Mouse (Mus musculus): ENCODE measurements at regions not wholly inside any gene's neighbourhood (a gene's known extent, or its start where the extent isn't known, plus 50 kb on each side); places are given as distances from the start of the nearest gene placed in this dataset.

DNA sequence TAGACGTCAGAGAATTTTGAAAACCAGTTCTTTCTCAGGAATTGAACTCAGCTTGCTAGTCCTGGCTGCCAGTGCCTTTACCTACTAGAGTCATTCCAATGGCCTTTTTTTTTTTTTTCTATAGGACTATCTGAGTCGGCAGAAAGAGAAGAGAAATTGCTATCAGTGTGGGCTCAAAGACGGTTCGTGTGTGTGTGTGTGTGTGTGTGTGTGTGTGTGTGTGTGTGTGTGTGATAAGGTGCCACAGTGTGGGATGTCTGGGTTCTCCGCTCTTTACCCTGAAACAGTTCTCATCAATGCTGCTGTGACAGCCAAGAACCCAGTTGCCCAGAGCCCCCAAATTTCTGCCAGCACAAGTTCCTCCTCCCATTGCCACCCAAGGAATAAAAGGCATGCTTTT is 146.1 kb downstream of the Rybp start:
- DNase-seq: no peak

GRCm38 (mm10) chr6:100140581-100141114 is 146.6 kb downstream of the Rybp start:
- no peak for DNase-seq

- no peak for DNase-seq
These were observed 147.5 kb downstream of the Rybp start for GRCm38 (mm10) chr6:100139809-100140208.

DNA sequence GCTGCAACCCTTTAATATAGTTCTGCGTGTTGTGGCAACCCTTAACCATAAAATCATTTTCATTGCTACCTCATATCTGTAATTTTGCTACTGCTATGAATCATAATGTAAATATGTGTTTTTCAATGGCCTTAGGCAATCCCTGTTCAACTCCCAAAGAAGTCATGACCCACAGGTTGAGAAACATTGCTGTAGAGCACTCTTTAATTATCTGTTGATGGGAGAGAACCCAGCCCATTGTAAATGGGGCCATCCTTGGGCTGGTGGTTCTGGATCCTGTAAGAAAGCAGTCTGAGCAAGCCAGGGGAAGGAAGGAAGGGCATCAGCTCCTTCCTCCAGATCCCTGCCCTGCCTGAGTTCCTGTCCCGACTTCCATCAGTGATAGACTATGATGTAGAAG is 148.6 kb downstream of the Rybp start:
- no peak for DNase-seq

- DNase-seq: no peak
These were observed 152.1 kb downstream of the Rybp start for GRCm38 (mm10) chr6:100135177-100135576.

DNA sequence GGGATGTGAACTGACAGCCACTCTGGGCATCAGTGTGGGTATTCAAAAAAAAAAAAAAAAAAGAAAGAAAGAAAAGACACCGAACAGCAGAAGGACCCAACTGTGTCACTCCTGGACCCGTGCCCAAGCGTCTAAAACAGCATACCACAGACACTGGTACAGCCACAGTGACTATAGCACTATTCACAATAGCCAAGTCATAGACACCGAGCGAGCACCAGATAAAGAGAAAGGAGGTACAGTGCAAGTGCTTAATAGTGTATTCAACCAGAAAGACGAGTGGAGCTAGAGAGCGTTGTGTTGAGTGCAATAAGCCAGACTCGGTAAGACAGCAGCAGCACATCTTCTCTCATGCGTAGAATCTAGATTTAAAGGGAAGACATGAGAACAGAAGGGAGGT is 153.3 kb downstream of the Rybp start:
- no peak for DNase-seq

GRCm38 (mm10) chr6:100132916-100133600 is 154.2 kb downstream of the Rybp start:
- no peak for DNase-seq

DNA sequence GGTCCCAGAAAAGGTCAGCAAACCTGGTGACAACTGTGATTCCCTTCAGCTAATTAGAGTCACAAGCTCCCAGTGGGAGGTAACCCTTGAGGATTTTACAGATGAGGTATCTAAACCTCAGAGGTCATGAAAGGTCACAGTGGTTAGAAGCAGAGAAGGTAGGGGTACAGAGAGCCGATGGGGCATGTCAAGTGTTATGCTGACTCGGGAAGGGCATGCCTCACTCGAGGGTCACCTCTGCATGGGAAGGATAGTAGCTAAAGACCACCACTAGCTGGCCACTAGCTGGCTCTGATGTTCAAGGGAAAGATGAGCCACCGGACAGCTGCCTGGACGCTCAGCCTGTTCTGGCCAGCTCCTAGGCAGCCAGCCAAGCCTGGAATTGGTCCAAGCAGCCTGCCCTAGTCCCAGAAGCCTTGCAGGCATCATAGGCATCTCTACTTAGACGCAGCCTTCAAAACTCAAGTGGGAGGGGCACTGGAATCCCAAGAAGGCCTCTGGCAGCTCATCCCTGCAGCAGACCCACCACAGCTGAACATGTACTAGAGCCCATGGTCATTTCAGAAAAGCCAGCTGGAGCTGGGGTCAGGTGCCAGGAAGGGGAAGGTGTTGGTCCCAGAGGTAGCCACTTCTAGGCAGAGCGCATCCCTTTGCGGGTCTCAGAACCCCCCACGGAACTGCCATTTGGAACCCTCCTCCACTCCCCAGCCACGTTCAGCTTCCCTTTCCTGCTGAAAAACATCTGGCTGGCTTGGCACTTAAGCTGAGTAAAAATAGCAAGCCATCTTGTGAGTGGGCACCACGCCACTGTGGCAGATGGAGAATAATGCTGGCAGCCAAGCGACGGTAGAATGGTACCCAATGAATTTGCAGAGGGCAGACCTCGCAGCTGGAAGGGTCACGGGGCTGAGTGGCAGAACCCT is 159.8 kb downstream of the Rybp start:
- DNase-seq: peak; percentile 80

GRCm38 (mm10) chr6:100126736-100127135 is 160.5 kb downstream of the Rybp start:
- DNase-seq: no peak

DNA sequence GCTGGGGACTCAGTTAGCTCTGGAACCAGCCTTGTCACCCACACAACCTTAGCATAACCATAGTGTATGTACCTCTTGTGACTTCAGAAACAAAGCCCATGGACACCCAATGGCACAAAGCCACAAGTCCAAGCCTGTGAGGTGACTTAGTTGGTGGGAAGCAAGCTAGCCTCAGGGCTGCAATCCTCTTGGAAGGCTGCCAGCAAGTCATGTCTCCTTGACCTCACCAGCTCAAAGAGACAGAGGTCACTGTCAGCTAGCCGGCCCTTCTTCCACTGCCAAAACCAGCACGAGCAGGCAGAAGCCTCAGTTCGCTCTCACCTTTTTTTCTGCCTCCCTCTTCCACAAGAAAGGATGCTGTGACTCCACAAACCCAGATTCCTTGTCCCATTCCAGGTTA is 161.0 kb downstream of the Rybp start:
- DNase-seq: no peak

DNA sequence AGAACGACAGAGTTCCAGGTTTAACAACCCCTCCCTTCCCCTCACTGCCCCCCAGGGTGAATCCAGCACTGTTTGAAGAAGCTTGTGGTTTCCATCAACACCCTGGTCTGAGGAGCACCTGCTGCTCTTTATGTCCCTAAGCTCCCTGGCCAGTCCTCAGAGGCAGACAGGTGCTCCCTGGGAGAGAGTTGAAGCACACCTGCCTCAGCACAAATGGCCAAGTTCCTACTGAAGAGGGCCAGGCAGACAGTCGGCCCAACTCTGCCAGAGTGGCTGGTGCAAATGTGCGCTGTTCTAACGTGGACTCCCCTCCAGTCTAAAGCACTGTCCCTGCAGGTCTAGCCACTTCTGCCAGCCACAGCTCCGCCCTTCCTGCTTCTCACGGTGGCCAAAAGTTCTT is 166.0 kb downstream of the Rybp start:
- DNase-seq: no peak

- no peak for DNase-seq
These were observed 167.0 kb downstream of the Rybp start for GRCm38 (mm10) chr6:100120017-100120944.

DNA sequence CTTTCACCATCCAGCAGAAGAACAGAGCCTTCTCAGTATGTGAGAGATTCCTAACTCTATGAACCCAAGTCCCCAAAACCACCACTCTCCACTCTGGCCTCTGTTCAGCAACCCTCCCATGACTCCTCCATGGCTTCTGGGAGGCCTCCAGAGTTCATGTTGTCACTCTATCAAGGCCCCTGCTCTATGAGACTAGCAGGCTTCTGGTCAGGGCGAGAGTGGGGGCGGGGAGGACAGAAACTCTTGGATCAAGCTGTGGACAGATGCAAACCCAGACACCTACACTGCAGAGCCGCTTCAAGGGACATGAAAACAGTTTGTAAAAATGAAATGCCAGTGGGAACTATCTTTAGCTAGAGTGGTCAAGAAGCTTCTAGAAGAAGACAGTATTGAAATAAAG is 170.2 kb downstream of the Rybp start:
- DNase-seq: no peak

DNA sequence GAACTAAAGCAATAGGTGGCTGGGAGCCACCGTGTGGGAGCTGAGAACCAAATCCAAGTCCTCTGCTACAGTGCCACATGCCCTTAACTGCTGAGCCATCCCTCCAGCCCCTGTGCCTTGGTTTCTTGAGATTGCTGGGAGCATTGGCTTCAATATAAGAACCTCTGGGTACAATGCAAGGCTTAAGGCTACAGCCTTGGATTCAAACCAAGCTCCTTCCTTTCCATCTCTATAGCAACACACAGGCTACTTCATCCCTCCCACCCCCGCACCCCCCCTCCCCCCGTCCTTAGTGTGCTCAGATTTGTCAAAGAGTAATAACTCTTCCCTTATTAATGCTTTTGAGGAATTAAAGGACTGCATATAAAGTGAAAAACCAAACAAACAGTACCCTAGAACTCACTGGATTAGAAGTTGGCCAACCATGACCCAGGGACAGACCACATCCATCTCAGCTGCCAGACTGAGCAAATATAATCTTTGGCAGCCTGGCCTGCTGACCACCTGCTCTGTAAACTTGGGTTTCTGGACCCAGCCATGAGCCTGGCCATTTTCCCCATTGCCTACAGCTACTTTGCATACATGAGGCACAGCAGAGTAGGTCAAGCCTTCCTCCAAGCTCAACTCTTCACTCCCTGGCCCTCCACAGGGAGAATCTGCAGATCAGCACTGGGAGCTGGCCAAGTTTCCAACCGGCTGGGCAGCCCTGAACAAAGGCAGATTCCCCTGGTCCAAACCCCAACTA is 173.7 kb downstream of the Rybp start:
- no peak for DNase-seq

DNA sequence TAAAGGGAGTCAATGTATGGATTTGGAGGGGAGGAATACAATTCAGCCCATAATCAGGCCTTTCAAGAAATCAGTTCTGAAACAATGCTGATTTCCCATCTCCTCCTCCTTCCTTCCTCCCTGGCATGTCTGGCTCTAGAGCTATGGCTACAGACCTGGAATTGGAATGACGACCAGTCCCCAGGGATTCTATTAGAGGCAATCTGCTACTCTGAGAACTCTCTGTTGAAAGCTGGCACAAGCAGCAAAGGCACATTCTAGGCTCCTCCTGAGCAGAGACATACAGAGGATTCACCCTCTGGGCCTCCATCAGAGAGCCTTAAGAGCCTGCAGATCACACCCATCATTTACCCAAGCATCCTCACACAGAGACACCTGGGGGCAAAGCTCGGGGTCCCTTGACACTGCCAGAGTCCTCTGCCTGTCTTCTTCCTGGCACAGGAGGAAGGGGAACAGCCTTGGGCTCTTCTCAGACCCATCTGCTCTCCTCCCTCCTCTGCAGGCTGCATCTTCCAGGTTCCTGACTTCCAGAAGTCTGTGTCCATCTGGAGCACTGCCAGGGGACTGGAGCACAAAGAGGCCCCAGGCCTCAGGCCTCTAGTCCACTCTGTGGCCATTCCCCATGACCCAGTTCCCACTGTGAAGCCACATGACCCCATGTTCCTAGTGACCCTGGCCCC is 176.2 kb downstream of the Rybp start:
- no peak for DNase-seq

- DNase-seq: peak; percentile 8
These were observed 177.3 kb downstream of the Rybp start for GRCm38 (mm10) chr6:100109979-100110378.

GRCm38 (mm10) chr6:100109351-100109750 is 177.9 kb downstream of the Rybp start:
- no peak for DNase-seq

GRCm38 (mm10) chr6:100107508-100107907 is 179.8 kb downstream of the Rybp start:
- no peak for DNase-seq

DNA sequence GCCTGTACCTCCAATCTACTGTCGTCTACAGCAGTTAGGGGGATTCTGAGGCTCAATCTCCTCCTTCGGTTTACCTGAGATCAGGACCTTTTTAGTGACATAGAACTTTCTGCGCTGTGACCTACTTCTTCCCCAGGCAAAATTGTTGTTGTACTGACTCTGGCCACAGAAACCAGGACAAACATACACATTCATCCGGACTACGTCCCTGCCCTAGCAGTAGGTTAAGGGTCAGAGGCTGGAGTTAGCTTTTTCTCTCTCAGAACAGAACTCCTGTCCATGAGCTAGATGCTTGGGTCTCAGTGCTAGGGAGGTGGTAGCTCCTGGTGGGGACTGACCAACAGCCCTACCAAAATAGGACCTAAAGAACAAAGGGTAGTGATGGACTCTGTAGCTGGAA is 180.2 kb downstream of the Rybp start:
- DNase-seq: no peak

DNA sequence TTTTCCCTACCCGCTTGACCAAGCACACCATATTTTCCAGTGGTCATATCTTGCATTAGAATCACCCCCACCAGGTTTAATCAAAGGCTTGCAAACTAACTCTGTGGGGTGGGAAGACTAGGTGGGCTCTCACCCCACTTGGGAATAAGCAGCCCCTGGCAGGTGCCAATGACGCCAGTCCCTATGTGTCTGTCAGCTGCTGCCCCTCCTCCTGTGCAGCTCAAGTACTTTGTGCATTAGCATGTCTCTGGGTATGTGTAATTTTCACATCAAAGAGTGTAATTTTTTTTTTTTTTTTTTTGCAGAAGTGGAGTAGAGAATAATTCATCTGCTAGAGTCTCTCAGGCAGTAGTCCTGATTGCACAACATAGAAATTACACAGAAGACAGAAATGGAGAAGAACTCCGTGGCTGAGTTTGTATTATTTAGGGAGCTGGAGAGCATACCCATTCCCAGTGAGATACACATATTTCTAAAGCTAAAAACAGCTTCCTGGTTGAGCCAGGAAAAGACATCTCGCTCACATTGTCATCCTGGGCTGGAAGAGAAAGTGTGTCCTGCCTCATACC is 186.6 kb downstream of the Rybp start:
- DNase-seq: no peak
